Comparison of ENCODE assay signal across 8 mouse cellular contexts in genomic region chr17:24886134-24886931, GRCm38 (mm10). TPM values are rescaled to one million over a fixed set of nuclear protein-coding genes. Genes with fewer than 3 reads are reported as not detected.
DNase-seq lines count a peak whose midpoint lies in the region; ATAC-seq and TF ChIP-seq lines count a peak whose summit lies in the region.

TSS of gene Nubp2 (minus strand) at chr17:24886349.
TSS of gene Spsb3 (plus strand) at chr17:24886643.

- peaks cover 21% of the 10 kb centered on the region for H3K36me3 ChIP-seq in hindbrain, postnatal 0 days (ENCODE audit: insufficient read depth, low read length)

- H3K4me2 ChIP-seq in hindbrain, postnatal 0 days (ENCODE audit: low read depth, low read length), result peak within 1 kb of the TSS; percentile 94

- ATAC-seq in common myeloid progenitor, adult 5-6 weeks (replicated peaks; ENCODE audit: low read depth, poor library complexity, severe bottlenecking), result peak; percentile 93
- ATAC-seq in hindbrain, postnatal 0 days, result peak; percentile 98
- ATAC-seq in megakaryocyte, adult 5-6 weeks (ENCODE audit: poor library complexity, severe bottlenecking), result peak; percentile 94

- peak; percentile 52 for TF ChIP-seq CTCF in gastrocnemius, adult 2 months (IDR thresholded peaks at IDR 0.05)
- peak; percentile 18; the same call in 1 of the 2 replicates for TF ChIP-seq CTCF in hindbrain, postnatal 0 days (IDR thresholded peaks at IDR 0.05; ENCODE audit: low read depth)
- peak; percentile 24 for TF ChIP-seq CTCF in left cerebral cortex, adult 2 months (IDR thresholded peaks at IDR 0.05)

- H3K4me1 ChIP-seq in hindbrain, postnatal 0 days (ENCODE audit: insufficient read depth, low read length), result peaks cover 16% of the 10 kb centered on the region

- 2% methylated on average over 69 of the region's 69 CpGs for WGBS in hindbrain, postnatal 0 days

- intact Hi-C loops in gastrocnemius, adult 2 months (cut with DNase I), result loop anchor here (5.0 kb wide), 1 partner anchor 34 kb away; the partner anchor contains the start of gene Fahd1
- intact Hi-C loops in left cerebral cortex, adult 2 months (cut with DNase I), result no loop called here

- H3K4me3 ChIP-seq in gastrocnemius, adult 2 months, result peak within 1 kb of the TSS; percentile 92
- H3K4me3 ChIP-seq in hindbrain, postnatal 0 days (ENCODE audit: low read length), result peak within 1 kb of the TSS; percentile 84
- peak within 1 kb of the TSS; percentile 82 for H3K4me3 ChIP-seq in left cerebral cortex, adult 2 months

- DNase-seq in ZHBTc4 (ENCODE audit: low read depth, low spot score), result peak; percentile 99
- peak; percentile 100 for DNase-seq in gastrocnemius, adult 2 months
- peak; percentile 100 for DNase-seq in hindbrain, postnatal 0 days (ENCODE audit: low spot score)
- peak; percentile 97 for DNase-seq in left cerebral cortex, adult 2 months (ENCODE audit: extremely low spot score in 1 of 2, low spot score in 2 of 2)
- DNase-seq in right cerebral cortex, adult 2 months (ENCODE audit: low spot score in 2 of 2), result peak; percentile 99 to 100
- peak; percentile 99 for DNase-seq in urinary bladder, postnatal 14 days (ENCODE audit: low spot score)

- H3K9ac ChIP-seq in hindbrain, postnatal 0 days (replicated peaks; ENCODE audit: low read length), result peak within 1 kb of the TSS; percentile 87

- H3K9me3 ChIP-seq in hindbrain, postnatal 0 days (ENCODE audit: low read length), result no peaks in the 10 kb centered on the region

- H3K27me3 ChIP-seq in hindbrain, postnatal 0 days (ENCODE audit: insufficient read depth, low read length), result no peaks in the 10 kb centered on the region

- H3K27ac ChIP-seq in gastrocnemius, adult 2 months, result peak within 1 kb of the TSS; percentile 99
- H3K27ac ChIP-seq in hindbrain, postnatal 0 days, result peak within 1 kb of the TSS; percentile 88
- peak within 1 kb of the TSS; percentile 96 for H3K27ac ChIP-seq in left cerebral cortex, adult 2 months

RNA-seq across cellular contexts. Expression of gene Nubp2, which starts in this region (rescaled TPM):
- total RNA-seq in common myeloid progenitor, adult 5-6 weeks (2017), result 35.6 and 45.6 TPM in 2 replicates
- total RNA-seq in gastrocnemius, adult 2 months (2021), result 10 to 100 TPM; 10.5 to 11.3 TPM
- 35.7 and 52.7 TPM in 2 replicates for total RNA-seq in hindbrain, postnatal 0 days (2014; rRNA removed)
- 63.5 and 65.0 TPM in 2 replicates for polyA plus RNA-seq in hindbrain, postnatal 0 days (2015; fragmentation: Nextera tagmentation; extraction: Ambion mirVana)
- 10 to 100 TPM; 30.7 to 32.4 TPM for total RNA-seq in left cerebral cortex, adult 2 months (2021)
- 74.4 and 76.3 TPM in 2 replicates for total RNA-seq in megakaryocyte, adult 5-6 weeks (2015)
- 39.8 and 43.2 TPM in 2 replicates for total RNA-seq in megakaryocyte, adult 5-6 weeks (2017)

RNA-seq across cellular contexts. Expression of gene Spsb3, which starts in this region (rescaled TPM):
- 14.8 and 21.5 TPM in 2 replicates for total RNA-seq in common myeloid progenitor, adult 5-6 weeks (2017)
- total RNA-seq in gastrocnemius, adult 2 months (2021), result 10 to 100 TPM; 30.4 to 37.7 TPM
- 122 and 135 TPM in 2 replicates for total RNA-seq in hindbrain, postnatal 0 days (2014; rRNA removed)
- 90.6 and 94.9 TPM in 2 replicates for polyA plus RNA-seq in hindbrain, postnatal 0 days (2015; fragmentation: Nextera tagmentation; extraction: Ambion mirVana)
- total RNA-seq in left cerebral cortex, adult 2 months (2021), result 10 to 100 TPM; 58.6 to 63.3 TPM
- total RNA-seq in megakaryocyte, adult 5-6 weeks (2015), result 17.1 and 19.8 TPM in 2 replicates
- total RNA-seq in megakaryocyte, adult 5-6 weeks (2017), result 11.1 and 11.9 TPM in 2 replicates

Comparison
In these comparisons a context has a peak if more than half of its experiments do, and no peak if none do; other contexts are left out.
1. Peak in every context shown above with its lines: DNase-seq, ATAC-seq, H3K4me3 ChIP-seq and H3K27ac ChIP-seq.